Mouse (Mus musculus): ENCODE measurements at regions not wholly inside any gene's neighbourhood (a gene's known extent, or its start where the extent isn't known, plus 50 kb on each side); places are given as distances from the start of the nearest gene placed in this dataset.
A peak's percentile ranks its signal among the peaks of the same experiment; 100 is the strongest.

DNA sequence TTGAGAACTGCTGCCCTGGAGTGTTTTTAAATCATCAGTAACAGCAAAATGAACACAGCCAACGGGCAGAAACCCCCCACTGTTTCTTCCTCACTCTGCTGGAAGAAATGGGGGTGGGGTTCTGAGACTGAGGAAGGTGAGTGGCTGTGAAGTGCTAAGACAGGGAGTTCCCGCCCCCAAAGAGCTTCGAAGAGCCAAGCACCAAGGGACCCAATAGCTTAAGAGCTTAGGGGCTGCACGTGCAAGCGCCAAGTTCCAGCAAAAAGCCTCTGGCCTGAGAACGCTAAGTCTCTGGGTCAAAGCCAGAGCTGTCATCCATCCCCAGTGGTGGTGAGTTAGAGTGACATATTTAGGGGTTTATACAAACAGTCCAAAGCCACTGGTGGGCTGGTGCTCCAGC lies 55.1 kb upstream of the Pcbd1 start:
- H3K9ac ChIP-seq (ENCODE audit: low read depth, low read length): no peak overlapping the region
- WGBS: 43% methylated on average over 6 of the region's 6 CpGs

DNA sequence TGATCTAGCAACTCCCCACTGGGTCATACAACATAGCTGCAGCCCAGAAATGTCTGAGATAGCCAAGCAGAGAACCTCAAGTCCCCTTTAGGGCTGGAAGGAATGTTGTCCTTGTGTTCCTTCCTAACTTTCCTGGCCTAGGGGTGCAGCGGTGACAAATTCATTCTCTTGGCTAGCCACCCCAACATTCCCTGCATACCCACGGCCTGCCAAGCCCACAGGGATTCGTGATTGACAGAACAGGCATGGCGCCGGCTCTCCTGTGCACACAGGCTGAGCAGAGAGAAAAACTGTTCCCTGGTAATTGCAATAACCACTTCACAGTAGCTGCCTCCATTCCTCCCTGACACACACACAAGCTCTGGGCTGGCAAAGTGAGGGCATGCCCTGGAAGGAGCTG lies 60.5 kb upstream of the Pcbd1 start:
- no peak overlapping the region for H3K27ac ChIP-seq (ENCODE audit: low read depth, low read length)
- no peak overlapping the region for H3K4me2 ChIP-seq (replicated peaks; ENCODE audit: low read depth, low read length)
- H3K4me3 ChIP-seq (ENCODE audit: low read length): no peak overlapping the region
- no peaks in the 10 kb centered on the region for H3K36me3 ChIP-seq (ENCODE audit: control insufficient read depth, insufficient read depth, low read length)
- no peak overlapping the region for H3K9ac ChIP-seq (ENCODE audit: low read depth, low read length)
- no peaks in the 10 kb centered on the region for H3K27me3 ChIP-seq (ENCODE audit: control insufficient read depth, insufficient read depth, low read length)
- 77% methylated on average over 5 of the region's 5 CpGs for WGBS
- H3K4me1 ChIP-seq (ENCODE audit: control insufficient read depth, insufficient read depth, low read length): no peaks in the 10 kb centered on the region
- no peak for ATAC-seq (ENCODE audit: low FRiP score, low TSS enrichment)
- no peaks in the 10 kb centered on the region for H3K9me3 ChIP-seq (ENCODE audit: control insufficient read depth, low read length)

More for the DNA sequence above, 55.1 kb upstream of the Pcbd1 start:
- H3K9me3 ChIP-seq (ENCODE audit: control insufficient read depth, low read length): no peaks in the 10 kb centered on the region
- no peaks in the 10 kb centered on the region for H3K27me3 ChIP-seq (ENCODE audit: control insufficient read depth, insufficient read depth, low read length)
- H3K4me2 ChIP-seq (replicated peaks; ENCODE audit: low read depth, low read length): no peak overlapping the region
- H3K4me1 ChIP-seq (ENCODE audit: control insufficient read depth, insufficient read depth, low read length): no peaks in the 10 kb centered on the region
- no peak overlapping the region for H3K27ac ChIP-seq (ENCODE audit: low read depth, low read length)
- no peak overlapping the region for H3K4me3 ChIP-seq (ENCODE audit: low read length)
- no peaks in the 10 kb centered on the region for H3K36me3 ChIP-seq (ENCODE audit: control insufficient read depth, insufficient read depth, low read length)
- no peak for ATAC-seq (ENCODE audit: low FRiP score, low TSS enrichment)

DNA sequence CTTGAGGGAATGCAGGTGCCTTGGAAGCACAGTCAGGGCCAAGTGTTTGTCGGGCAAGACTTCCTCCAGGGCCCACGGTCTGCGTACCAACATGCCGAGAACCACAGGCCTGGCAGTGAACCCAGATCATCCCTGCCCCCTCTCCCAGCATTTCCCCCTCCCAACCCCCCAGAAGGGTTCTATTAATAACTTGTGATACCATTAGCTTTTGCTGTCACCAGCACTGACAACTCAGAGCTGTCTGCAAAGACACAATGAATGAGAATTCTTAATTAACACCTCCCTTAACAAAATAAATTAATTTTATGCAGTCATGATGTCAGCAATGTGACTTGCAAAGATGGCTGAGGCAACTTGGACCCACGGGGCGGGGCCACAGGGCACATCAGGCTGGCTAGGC lies 61.9 kb upstream of the Pcbd1 start:
- no peak overlapping the region for H3K9ac ChIP-seq (ENCODE audit: low read depth, low read length)
- ATAC-seq (ENCODE audit: low FRiP score, low TSS enrichment): no peak
- no peak overlapping the region for H3K4me2 ChIP-seq (replicated peaks; ENCODE audit: low read depth, low read length)
- 88% methylated on average over 6 of the region's 6 CpGs for WGBS
- H3K4me3 ChIP-seq (ENCODE audit: low read length): no peak overlapping the region
- H3K9me3 ChIP-seq (ENCODE audit: control insufficient read depth, low read length): no peaks in the 10 kb centered on the region
- no peaks in the 10 kb centered on the region for H3K4me1 ChIP-seq (ENCODE audit: control insufficient read depth, insufficient read depth, low read length)
- H3K36me3 ChIP-seq (ENCODE audit: control insufficient read depth, insufficient read depth, low read length): no peaks in the 10 kb centered on the region
- no peak overlapping the region for H3K27ac ChIP-seq (ENCODE audit: low read depth, low read length)
- no peaks in the 10 kb centered on the region for H3K27me3 ChIP-seq (ENCODE audit: control insufficient read depth, insufficient read depth, low read length)

DNA sequence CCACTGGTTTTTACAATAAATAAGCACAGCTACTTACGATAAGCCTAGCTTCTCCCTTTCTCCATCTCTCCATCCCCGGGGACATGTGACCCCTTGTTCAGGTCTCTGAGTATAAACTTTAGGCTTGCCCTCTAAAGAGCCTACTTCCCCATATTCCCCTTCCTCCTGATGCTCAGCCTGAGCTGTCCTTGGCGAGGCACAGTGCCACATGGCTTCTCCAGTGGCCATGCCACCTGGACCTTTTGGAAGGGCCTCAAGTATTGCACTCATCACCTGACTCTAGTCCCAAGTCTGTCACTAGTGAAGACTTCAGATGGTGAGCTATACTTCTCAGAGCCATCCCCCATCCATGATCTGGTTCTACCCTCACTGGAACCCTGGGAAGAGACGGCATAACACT lies 64.1 kb upstream of the Pcbd1 start:
- no peak for ATAC-seq (ENCODE audit: low FRiP score, low TSS enrichment)
- 82% methylated on average over 4 of the region's 4 CpGs for WGBS
- no peaks in the 10 kb centered on the region for H3K9me3 ChIP-seq (ENCODE audit: control insufficient read depth, low read length)
- H3K4me2 ChIP-seq (replicated peaks; ENCODE audit: low read depth, low read length): no peak overlapping the region
- H3K36me3 ChIP-seq (ENCODE audit: control insufficient read depth, insufficient read depth, low read length): no peaks in the 10 kb centered on the region
- H3K9ac ChIP-seq (ENCODE audit: low read depth, low read length): no peak overlapping the region
- H3K27me3 ChIP-seq (ENCODE audit: control insufficient read depth, insufficient read depth, low read length): no peaks in the 10 kb centered on the region
- H3K4me1 ChIP-seq (ENCODE audit: control insufficient read depth, insufficient read depth, low read length): no peaks in the 10 kb centered on the region
- H3K27ac ChIP-seq (ENCODE audit: low read depth, low read length): no peak overlapping the region
- no peak overlapping the region for H3K4me3 ChIP-seq (ENCODE audit: low read length)

DNA sequence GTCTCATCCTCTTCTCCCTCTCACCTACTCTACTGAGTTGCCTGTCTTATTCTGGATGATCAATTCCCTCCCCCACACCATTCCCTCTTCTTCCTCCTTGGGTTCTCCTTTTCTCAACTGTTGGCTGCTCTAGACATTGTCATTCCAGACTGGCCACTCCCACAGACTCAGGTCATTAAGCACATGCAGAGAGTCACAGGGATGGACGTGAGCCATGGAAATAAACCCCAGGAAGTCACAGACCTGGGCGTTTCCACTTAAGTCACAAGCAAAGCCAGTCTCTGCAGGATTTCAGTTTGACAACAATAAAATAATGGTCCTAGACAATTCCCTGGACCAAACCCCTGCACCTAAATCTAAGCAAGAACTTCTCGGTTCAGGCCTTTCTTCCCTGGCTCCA lies 65.0 kb upstream of the Pcbd1 start:
- ATAC-seq (ENCODE audit: low FRiP score, low TSS enrichment): no peak
- WGBS: 23% methylated on average over 3 of the region's 3 CpGs

DNA sequence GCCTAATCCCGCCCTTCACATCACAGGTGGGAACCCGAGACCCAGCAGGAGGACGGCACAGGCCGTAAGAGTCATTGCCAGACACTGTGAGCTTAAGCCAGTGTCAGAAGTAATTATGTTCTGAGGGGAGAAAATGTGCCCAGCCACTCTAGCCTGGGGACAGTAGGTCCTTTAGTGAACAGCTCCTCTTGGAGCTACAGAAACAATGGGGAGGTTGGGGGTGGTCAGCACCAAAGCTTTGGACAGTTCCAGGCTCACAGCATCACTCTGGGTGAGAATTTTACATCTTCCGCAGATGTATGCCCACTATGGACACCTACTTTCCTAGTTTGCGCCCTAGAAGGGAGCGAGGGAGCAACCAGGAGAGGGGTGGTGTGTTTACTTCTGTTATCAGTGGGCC lies 65.7 kb upstream of the Pcbd1 start:
- WGBS: 30% methylated on average over 7 of the region's 7 CpGs
- no peak overlapping the region for H3K4me3 ChIP-seq (ENCODE audit: low read length)
- H3K4me2 ChIP-seq (replicated peaks; ENCODE audit: low read depth, low read length): no peak overlapping the region
- no peak overlapping the region for H3K9ac ChIP-seq (ENCODE audit: low read depth, low read length)
- no peaks in the 10 kb centered on the region for H3K9me3 ChIP-seq (ENCODE audit: control insufficient read depth, low read length)
- no peaks in the 10 kb centered on the region for H3K36me3 ChIP-seq (ENCODE audit: control insufficient read depth, insufficient read depth, low read length)
- no peak overlapping the region for H3K27ac ChIP-seq (ENCODE audit: low read depth, low read length)
- no peak for ATAC-seq (ENCODE audit: low FRiP score, low TSS enrichment)
- H3K27me3 ChIP-seq (ENCODE audit: control insufficient read depth, insufficient read depth, low read length): no peaks in the 10 kb centered on the region
- H3K4me1 ChIP-seq (ENCODE audit: control insufficient read depth, insufficient read depth, low read length): no peaks in the 10 kb centered on the region

More for the DNA sequence above, 65.0 kb upstream of the Pcbd1 start:
- H3K9me3 ChIP-seq (ENCODE audit: control insufficient read depth, low read length): no peaks in the 10 kb centered on the region
- no peaks in the 10 kb centered on the region for H3K27me3 ChIP-seq (ENCODE audit: control insufficient read depth, insufficient read depth, low read length)
- no peak overlapping the region for H3K4me3 ChIP-seq (ENCODE audit: low read length)
- H3K4me2 ChIP-seq (replicated peaks; ENCODE audit: low read depth, low read length): no peak overlapping the region
- H3K4me1 ChIP-seq (ENCODE audit: control insufficient read depth, insufficient read depth, low read length): no peaks in the 10 kb centered on the region
- H3K36me3 ChIP-seq (ENCODE audit: control insufficient read depth, insufficient read depth, low read length): no peaks in the 10 kb centered on the region
- H3K27ac ChIP-seq (ENCODE audit: low read depth, low read length): no peak overlapping the region
- H3K9ac ChIP-seq (ENCODE audit: low read depth, low read length): no peak overlapping the region

DNA sequence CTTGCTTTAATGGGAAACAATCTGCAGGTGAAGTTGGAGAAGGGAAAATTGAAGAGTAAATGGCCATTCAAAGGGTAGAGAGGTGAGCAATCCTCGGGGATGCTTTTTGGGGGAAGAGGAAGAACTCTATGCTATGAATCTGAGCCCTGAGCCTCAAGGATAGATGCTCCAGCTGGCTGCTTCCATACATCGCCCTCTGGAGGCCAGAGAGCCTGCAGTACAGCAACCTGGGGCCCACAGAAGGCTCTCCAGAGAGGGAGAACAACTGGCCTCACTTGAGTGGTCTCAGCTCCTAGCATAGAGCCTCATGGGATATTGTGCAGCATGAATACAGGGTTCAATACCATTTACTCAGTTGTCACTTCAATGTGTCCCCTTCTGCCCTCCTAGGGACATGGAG lies 69.6 kb upstream of the Pcbd1 start:
- Histone ChIP-seq H3K36me3 (ENCODE audit: control insufficient read depth, insufficient read depth, low read length) (no peaks in the 10 kb centered on the region), H3K4me3 (ENCODE audit: low read length) (no peak overlapping the region), H3K4me1 (ENCODE audit: control insufficient read depth, insufficient read depth, low read length) (no peaks in the 10 kb centered on the region), H3K27me3 (ENCODE audit: control insufficient read depth, insufficient read depth, low read length) (no peaks in the 10 kb centered on the region), H3K9me3 (ENCODE audit: control insufficient read depth, low read length) (no peaks in the 10 kb centered on the region), H3K9ac (ENCODE audit: low read depth, low read length) (no peak overlapping the region), H3K4me2 (replicated peaks; ENCODE audit: low read depth, low read length) (no peak overlapping the region), H3K27ac (ENCODE audit: low read depth, low read length) (no peak overlapping the region)
- no peak for ATAC-seq (ENCODE audit: low FRiP score, low TSS enrichment)
- WGBS: 28% methylated on average over 2 of the region's 2 CpGs

DNA sequence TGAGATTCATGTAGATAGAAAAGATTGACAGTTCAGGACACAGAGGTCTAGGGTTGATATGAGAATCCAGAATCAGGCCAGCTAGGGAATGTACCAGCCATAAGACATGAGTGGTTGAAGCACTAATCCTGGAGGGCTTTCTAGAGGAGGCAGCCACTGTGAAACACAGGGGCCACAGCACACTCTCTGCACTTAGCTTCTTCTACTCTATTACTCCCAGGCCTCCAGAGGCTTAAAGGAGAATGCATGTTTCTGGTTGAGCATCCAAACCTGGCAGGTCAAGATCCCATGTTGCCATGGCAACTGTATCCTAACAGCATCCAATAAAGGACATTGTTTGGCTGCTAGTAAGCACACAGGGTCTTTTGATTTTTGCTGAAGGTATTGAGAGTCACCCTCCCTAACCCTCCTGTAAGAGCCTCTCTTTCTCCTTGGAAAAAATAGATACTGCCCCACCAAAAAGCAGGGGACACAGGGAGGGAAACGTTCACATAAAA lies 76.9 kb upstream of the Pcbd1 start:
- 78% methylated on average over 1 of the region's 1 CpGs for WGBS
- H3K4me3 ChIP-seq (ENCODE audit: low read length): no peak overlapping the region
- no peak overlapping the region for H3K27ac ChIP-seq (ENCODE audit: low read depth, low read length)
- H3K4me1 ChIP-seq (ENCODE audit: control insufficient read depth, insufficient read depth, low read length): no peaks in the 10 kb centered on the region
- no peak overlapping the region for H3K9ac ChIP-seq (ENCODE audit: low read depth, low read length)
- no peaks in the 10 kb centered on the region for H3K9me3 ChIP-seq (ENCODE audit: control insufficient read depth, low read length)
- no peaks in the 10 kb centered on the region for H3K36me3 ChIP-seq (ENCODE audit: control insufficient read depth, insufficient read depth, low read length)
- no peaks in the 10 kb centered on the region for H3K27me3 ChIP-seq (ENCODE audit: control insufficient read depth, insufficient read depth, low read length)
- no peak overlapping the region for H3K4me2 ChIP-seq (replicated peaks; ENCODE audit: low read depth, low read length)
- no peak for ATAC-seq (ENCODE audit: low FRiP score, low TSS enrichment)

DNA sequence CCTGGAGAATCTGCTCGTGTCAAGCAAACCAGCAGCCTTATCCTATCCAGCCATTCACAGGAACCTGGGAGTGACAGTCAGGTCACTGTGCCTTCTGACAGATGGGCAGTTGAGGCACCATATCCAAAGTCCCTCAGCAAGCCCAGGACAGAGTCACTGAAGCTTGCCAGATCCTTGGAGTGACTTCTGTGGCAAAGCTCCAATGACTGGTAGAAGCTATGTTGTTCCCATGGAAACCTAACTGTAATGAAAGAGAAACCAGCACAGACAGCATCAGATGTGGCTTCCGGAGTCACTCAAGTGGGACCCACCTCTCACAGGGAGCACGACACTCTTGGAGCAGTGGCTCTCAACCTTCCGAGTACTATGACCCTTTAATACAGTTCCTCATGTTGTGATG lies 78.4 kb upstream of the Pcbd1 start:
- 0 out of 2 replicates have a peak, but pooled peaks have one; percentile 28 for ATAC-seq (ENCODE audit: low FRiP score, low TSS enrichment)
- 64% methylated on average over 4 of the region's 4 CpGs for WGBS
- no peaks in the 10 kb centered on the region for H3K36me3 ChIP-seq (ENCODE audit: control insufficient read depth, insufficient read depth, low read length)
- H3K9ac ChIP-seq (ENCODE audit: low read depth, low read length): no peak overlapping the region
- H3K4me3 ChIP-seq (ENCODE audit: low read length): no peak overlapping the region
- no peaks in the 10 kb centered on the region for H3K9me3 ChIP-seq (ENCODE audit: control insufficient read depth, low read length)
- no peak overlapping the region for H3K4me2 ChIP-seq (replicated peaks; ENCODE audit: low read depth, low read length)
- no peak overlapping the region for H3K27ac ChIP-seq (ENCODE audit: low read depth, low read length)
- no peaks in the 10 kb centered on the region for H3K4me1 ChIP-seq (ENCODE audit: control insufficient read depth, insufficient read depth, low read length)
- no peaks in the 10 kb centered on the region for H3K27me3 ChIP-seq (ENCODE audit: control insufficient read depth, insufficient read depth, low read length)

DNA sequence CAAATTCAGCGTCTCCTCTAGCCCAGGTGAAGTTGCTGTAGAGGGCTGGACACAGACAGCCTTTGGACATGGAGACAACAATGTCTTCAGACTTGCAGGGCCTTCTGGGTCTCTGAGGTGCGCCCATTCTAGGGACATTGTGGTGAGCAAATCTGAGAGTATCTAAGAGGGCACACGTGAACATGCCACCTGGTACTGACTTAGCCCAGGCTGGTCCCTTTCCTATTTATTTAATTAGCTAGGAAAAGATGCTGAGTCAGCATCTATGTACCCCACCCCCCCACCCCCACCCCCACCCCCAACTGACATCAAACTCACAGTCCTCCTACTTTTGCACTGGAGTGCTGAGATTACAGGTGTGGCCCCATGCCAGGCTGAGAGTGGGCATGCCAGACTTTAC lies 81.7 kb upstream of the Pcbd1 start:
- Histone ChIP-seq H3K4me2 (replicated peaks; ENCODE audit: low read depth, low read length) (no peak overlapping the region), H3K9ac (ENCODE audit: low read depth, low read length) (no peak overlapping the region), H3K9me3 (ENCODE audit: control insufficient read depth, low read length) (no peaks in the 10 kb centered on the region), H3K4me3 (ENCODE audit: low read length) (no peak overlapping the region), H3K4me1 (ENCODE audit: control insufficient read depth, insufficient read depth, low read length) (no peaks in the 10 kb centered on the region), H3K27ac (ENCODE audit: low read depth, low read length) (no peak overlapping the region), H3K36me3 (ENCODE audit: control insufficient read depth, insufficient read depth, low read length) (no peaks in the 10 kb centered on the region), H3K27me3 (ENCODE audit: control insufficient read depth, insufficient read depth, low read length) (no peaks in the 10 kb centered on the region)
- ATAC-seq (ENCODE audit: low FRiP score, low TSS enrichment): no peak
- WGBS: 73% methylated on average over 3 of the region's 3 CpGs
